Mouse (Mus musculus): Measurements from ENCODE around the gene Sec62.

Gene Sec62

GRCm38 (mm10) chr3:30792737-30793402 lies at the start of gene Sec62:
Gene Sec62 (plus strand): TSS chr3:30792875.
- DNase-seq (ENCODE audit: low spot score in 2 of 2), result peak; percentile 94 to 95

- DNase-seq (ENCODE audit: low spot score in 2 of 2), result no peak
Observed at GRCm38 (mm10) chr3:30742891-30743290, 49.8 kb upstream of the Sec62 start.

DNA sequence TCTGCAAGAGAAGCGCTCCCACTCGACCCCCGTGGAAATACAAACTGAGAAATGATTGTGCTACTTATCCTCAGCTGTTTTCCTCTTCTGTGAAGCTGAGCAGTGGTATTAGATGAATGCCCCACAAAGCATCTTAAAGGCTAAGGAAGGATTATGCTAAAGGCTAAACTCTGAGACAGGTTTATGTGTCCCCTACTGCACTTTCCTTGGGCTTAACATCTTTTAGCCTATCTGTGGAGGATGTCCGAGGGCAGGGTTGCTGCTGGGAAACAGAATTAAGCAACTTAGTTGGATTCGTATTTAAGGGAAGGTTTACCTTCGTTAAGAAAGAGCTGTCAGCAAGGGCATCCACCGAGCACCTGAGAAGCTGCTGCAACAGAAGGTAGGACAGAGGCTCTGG lies 46.7 kb upstream of the Sec62 start, which contains the start of gene Samd7:
TSS of gene Samd7 (plus strand) at position 288 of the 400 bp plus-strand sequence.
- DNase-seq (ENCODE audit: low spot score in 2 of 2), result no peak

DNA sequence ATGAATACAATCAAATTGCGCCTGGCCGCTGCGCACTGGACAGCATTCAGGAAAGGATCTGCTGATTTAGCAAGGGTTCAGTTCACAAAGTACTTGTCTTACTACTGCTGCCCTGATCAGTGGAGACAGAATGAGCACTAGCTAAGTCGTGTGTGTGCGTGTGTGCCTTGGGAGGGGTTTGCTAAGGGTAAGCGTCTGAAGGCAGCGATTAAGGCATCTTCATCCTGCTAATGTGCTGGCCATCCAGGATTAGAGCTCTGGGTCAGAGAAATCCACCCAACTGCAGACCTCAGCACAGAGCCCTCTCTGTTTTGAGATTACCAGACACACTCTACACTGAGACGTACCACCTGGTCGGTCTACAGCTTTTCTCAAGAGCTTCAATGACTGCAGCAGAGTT lies 44.4 kb upstream of the Sec62 start:
- no peak for DNase-seq (ENCODE audit: low spot score in 2 of 2)

DNA sequence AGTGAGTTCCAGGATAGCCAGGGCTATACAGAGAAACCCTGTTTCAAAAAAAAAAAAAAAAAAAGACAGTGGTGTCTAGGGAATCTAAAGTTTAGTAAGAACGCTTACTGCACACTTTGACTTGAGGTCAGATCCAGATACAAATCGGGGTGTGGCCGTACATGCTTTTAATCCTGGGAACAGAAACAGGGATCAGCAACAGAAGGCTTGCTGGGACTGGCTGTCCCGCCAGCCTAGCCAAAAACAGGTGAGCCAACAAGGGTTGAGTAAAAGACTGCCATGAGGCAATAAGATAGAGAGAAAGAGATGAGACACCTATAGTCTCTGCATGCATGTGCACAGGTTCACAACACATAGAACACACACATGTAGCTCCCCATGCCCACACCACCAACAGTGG lies 38.0 kb upstream of the Sec62 start:
- no peak for DNase-seq (ENCODE audit: low spot score in 2 of 2)

DNA sequence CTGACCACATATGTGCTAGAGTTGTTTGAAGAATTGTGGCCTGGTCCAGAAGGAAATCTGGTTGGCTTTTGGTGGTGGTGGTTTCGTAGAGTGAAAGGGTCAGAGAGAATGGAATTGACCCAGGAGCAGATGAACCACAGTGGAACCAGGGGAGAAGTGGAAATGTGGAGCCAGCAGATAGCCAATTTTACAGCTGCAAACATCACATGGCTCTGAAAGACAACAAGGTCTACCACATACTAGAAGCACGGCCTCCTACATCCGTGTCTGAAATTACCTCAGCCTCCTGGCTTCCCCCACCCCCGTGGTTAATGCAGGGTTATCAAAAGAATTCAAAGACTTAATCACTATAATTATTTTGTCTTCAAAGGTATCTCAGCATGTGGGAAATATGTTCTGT lies 27.8 kb upstream of the Sec62 start:
- peak; percentile 37 to 40 for DNase-seq (ENCODE audit: low spot score in 2 of 2)

DNA sequence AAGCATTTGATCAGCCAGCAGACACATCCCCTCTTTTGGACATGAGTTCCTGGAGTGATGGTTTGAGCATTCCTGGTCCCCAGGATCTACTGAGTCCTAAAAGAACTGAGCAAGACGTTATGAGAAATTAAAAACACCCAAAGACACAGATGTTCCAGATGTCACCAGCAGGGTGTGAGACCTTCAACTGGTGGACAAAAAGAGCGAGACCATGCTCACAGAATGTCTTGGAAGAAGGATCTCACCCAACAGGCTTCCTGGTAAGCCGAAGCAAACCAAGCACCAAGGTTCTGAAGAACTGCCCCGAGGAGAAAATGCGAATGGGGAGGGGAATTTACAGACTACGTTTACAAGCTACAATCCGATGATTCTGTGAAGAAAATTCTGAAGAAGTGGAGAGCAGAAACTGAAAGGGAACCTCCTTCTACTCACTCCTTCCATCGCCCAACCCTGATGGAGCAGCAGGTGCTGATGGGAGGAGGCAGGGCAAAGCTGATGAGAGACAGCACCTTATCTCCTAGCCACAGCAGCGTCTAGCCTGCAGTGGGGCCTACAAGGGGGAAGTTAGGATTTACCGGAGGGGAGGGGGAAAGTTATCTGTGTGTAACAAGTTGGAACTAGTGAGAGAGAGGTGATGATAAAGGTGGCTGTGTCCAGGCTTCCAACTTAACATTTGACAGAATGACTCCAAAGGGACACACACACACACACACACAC lies 27.2 kb upstream of the Sec62 start:
- peak; percentile 73 to 91 for DNase-seq (ENCODE audit: low spot score in 2 of 2)

DNA sequence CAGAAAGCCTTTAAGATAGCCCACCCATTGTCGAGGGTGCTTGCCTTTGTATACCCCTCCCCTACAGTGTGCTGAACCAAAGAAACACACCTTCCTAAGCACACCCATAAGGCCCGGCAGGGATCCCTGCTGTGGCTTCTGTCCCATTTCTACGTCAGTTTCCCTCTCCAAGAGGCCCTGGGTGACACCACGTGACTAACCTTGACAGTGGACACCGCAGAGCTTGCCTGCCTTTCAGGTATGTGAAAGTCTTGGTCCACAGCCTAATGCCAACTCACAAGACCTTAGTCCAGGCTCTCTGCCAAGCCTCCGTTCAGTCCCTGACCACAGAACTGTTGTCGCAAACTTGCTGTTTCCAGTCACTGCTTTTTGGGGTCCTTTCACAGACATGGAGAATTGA lies 26.5 kb upstream of the Sec62 start:
- DNase-seq (ENCODE audit: low spot score in 2 of 2), result peak; percentile 47 to 60

DNA sequence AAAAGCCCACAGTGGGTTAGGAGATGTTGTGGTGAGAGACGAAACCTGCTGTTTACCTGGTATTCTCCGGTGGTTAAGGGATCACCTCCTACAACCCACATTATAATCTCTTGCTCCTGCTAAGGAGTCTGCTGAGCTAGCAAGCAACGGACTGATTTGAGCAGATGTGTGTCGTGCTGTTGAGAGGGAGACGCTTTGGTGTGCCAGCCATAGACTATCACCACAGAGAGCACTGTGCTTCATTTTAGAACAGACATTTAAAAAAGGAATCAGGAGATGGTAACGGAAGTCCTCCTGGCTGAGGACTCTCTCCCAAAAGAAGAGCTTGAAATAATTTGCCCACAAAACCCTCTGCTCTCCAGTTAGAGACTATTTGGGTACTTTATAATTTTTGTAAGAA lies 25.4 kb upstream of the Sec62 start:
- DNase-seq (ENCODE audit: low spot score in 2 of 2), result no peak

GRCm38 (mm10) chr3:30769755-30770515 lies 22.7 kb upstream of the Sec62 start:
- no peak for DNase-seq (ENCODE audit: low spot score in 2 of 2)

DNA sequence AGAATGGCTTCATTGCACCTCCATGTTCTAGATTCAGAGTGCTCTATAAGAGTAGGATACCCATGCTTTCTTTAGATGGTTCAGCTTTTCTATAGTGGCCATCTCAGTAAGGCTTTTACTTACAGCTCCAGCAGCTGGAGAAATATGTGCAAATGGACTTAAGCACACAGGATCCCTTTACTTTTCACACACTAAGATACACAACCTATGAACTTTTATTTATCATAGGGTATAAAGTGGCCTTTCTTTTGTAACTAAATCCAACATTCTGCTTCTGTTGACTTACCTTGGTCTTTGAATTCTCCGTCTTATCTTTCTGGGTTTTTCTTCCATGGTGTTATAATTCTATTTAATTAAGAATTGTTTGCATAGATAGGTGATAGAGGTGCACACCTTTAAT lies 21.1 kb upstream of the Sec62 start:
- DNase-seq (ENCODE audit: low spot score in 2 of 2), result no peak

DNA sequence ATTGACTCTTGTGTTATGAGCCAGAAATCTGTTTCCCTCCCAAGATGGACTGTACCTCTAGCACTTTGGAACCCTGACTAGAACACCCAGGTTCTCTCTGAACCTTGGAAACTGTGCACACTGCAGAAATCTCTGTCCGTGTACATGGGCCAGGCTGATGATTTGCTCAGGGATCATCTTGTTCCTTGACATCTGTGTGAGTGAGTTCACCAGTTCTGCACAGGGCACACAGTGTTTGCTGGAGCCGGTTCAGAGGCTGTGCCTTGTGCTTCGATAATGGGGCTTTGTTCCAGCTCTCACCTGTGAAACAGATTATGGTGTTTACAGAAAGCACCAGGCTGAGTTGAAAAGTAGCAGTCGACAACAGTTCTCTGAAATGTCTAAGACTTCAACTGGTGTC lies 20.0 kb upstream of the Sec62 start:
- no peak for DNase-seq (ENCODE audit: low spot score in 2 of 2)

DNA sequence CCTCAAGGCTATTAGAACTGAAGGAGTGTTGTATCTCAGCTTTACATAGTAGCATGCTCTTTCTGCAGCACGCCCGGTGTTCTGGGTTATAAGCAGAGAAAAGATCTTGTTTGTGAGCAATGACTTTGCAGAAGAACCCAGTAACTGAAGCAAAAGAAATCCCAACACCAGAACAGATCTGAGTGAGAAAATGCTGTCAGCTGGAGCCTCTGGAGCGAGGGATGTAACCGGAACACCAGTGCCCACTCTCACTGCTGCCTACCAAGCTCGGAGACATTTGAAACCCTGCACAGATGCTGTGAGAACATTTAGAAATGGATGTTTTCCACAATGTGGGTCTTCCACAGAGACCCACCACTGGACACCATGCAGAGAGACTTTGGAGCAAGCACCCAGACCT lies 18.0 kb upstream of the Sec62 start:
- DNase-seq (ENCODE audit: low spot score in 2 of 2), result no peak

DNA sequence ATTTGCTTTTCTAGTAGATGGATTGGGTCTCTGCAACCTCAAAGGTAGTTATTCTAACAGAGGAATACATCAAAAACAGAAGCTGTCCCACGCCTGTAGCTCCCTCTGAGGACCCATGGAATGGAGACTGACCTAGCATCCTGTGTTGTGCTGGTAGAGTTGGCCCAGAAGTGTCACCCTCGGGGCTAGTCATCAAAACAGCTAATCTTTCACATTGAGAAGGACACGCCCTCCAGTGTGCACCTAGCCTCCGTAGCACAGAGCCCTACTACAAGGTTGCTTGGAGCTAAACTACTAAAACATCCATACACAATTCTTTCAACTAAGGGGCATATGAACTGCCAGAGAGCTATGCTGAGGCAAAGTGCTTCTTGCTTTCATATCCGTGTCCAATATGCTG lies 14.7 kb upstream of the Sec62 start:
- DNase-seq (ENCODE audit: low spot score in 2 of 2), result no peak

DNA sequence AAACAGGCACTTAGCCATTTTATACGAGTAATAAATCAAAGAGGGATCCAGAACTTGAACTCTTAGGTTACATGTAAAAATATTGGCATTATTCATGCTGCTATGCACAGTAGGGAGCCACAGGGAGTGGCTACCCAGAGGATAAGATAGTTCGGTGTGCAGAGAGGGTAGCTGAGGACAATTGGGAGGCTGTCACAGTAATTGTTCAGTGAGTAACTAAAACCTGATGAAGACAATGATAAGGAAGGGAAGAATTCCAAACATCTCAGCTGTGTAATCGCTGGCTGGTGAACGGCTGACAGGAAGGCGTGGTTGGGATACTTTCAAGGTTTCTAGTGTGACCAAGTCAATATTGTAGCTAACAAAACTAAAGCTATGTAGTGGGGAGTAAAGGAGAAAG lies 4.1 kb upstream of the Sec62 start:
- no peak for DNase-seq (ENCODE audit: low spot score in 2 of 2)

- peak; percentile 60 to 71 for DNase-seq (ENCODE audit: low spot score in 2 of 2)
Observed at GRCm38 (mm10) chr3:30793403-30794221, 937 bp downstream of the Sec62 start.

- DNase-seq (ENCODE audit: low spot score in 2 of 2), result no peak
Observed at GRCm38 (mm10) chr3:30802171-30802570, 9.5 kb downstream of the Sec62 start.

DNA sequence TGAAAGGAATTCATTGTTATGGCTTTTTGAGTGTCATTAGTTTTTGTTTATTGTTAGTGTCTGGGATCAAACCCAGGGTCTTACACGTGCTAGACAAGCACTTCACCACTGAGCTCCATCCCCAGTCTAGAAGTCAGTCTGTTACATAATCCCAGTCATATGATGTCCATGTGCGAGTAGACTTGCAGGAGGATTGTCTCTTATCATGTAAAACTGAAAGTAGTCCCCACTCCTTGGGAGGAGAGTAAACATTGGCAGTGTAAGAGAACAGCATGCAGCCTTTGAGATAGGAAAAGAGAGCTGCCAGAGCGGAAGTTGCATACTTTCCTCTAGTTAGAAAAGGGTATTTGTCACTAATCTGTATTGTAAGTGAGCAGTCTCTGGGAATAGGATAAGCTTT lies 20.2 kb downstream of the Sec62 start:
- DNase-seq (ENCODE audit: low spot score in 2 of 2), result no peak

GRCm38 (mm10) chr3:30818630-30819125 lies 26.0 kb downstream of the Sec62 start:
- DNase-seq (ENCODE audit: low spot score in 2 of 2), result no peak

DNA sequence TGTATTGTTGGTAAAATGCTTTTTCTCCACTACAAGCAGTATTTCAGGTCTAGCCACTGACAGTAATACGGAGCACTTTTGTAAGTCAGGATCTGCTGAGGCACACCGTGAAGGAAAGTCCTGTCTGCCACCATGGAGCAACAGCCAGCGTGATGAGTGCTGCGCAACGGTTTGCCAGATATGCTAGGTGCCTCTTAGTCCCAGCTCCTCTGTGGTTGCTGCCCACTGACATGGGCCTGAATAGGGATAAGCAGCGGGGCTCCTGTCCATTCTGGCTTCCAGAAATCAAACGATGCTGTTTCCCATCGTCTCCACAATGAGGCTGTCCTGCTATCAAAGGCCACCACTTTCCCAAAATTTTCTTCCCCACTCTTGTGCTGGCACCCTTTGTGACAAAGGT lies 29.5 kb downstream of the Sec62 start:
- no peak for DNase-seq (ENCODE audit: low spot score in 2 of 2)

- DNase-seq (ENCODE audit: low spot score in 2 of 2), result no peak
Observed at GRCm38 (mm10) chr3:30826069-30826468, 33.4 kb downstream of the Sec62 start.
